Mouse (Mus musculus): ENCODE measurements around the gene Hist1h2ac.

DNA sequence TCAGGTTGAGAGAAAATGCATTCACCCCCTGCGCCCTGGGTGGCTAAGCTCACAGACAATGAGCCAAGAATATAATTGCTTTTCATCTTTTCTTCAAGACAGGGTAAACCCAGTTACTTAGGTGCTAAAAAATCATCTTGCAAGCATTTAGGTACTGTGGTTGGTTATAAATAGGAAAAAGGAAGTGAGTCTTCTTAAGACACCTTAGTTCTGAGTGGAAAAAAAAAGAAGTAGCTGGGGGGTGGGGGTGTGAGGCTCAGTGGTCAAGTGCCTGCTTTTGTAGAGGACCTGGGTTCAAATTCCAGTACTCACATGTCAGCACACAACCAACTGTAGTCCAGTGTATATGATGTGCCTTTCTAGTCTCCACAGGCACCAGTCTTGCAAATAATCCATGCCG, 5.2 kb upstream of the Hist1h2ac start:
- TF ChIP-seq GATA1 (IDR thresholded peaks at IDR 0.05; ENCODE audit: borderline replicate concordance, low read length), result no peak
- no peak for TF ChIP-seq FLI1 (IDR thresholded peaks at IDR 0.05; ENCODE audit: low read length)

All from megakaryocyte, embryonic 14.5 days (primary cell).